Mouse (Mus musculus) right cerebral cortex, postnatal 10 days (tissue): Measurements from ENCODE around the gene Phrf1.

Experiments
- DNase-seq, 2 experiments: peaks; one replicate each; pipeline ENCODE4 v3.0.0; 2021; ENCODE audit warnings: low spot score in 2 of 2

Phrf1 gene

DNA sequence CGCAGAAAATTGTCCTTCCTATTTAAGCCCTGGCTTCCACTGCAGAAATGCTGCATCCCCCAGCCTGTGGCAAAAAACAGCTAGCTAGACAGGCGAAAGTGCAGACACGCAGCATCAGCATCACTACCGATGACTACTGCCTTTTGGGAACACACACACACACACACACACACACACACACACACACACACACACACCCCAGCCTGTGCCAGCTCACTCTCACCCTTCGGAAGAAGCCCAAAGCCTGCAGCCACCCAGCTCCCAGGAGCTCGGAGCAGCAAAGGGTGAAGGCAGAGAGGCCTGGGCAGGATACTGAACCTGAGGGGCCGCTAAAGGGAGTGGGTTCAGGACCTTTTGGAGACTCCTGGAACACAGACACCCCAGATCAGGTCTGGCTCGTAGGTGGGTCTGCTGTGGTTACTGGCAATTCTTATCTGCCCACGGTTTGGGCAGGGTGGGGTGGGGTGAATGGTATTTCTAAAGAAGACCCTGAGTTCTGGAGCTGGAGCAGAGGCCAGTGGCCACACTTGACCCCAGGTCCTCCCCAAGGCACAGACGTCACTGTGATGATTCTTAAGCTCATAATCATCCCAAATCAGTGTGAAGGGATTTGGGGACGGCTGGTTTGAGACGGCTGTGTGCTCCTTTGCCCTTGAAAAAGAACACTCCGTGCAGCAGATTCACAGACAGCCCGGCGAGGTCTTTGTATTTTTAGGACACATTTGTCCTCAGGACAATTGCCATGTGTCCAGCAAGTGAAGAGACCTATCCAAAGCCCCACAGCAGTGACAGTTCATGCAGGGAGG is 64.2 kb downstream of the Phrf1 start:
- DNase-seq = no peak

DNA sequence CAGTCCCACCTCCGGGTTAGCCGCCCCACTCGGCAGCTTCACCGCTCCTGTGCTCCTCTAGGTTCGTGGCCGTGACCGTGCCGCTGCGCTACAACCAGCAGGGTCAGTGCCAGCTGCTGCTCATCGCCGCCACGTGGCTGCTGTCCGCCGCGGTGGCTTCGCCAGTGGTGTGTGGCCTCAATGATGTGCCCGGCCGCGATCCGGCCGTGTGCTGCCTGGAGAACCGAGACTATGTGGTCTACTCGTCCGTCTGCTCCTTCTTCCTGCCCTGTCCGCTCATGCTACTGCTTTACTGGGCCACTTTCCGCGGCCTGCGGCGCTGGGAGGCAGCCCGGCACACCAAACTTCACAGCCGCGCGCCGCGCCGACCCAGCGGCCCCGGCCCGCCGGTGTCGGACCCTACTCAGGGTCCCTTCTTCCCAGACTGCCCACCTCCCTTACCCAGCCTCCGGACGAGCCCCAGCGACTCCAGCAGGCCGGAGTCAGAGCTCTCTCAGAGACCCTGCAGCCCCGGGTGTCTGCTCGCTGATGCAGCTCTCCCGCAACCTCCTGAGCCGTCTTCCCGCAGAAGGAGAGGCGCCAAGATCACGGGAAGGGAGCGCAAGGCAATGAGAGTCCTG is 65.4 kb downstream of the Phrf1 start:
- DNase-seq = no peak

DNA sequence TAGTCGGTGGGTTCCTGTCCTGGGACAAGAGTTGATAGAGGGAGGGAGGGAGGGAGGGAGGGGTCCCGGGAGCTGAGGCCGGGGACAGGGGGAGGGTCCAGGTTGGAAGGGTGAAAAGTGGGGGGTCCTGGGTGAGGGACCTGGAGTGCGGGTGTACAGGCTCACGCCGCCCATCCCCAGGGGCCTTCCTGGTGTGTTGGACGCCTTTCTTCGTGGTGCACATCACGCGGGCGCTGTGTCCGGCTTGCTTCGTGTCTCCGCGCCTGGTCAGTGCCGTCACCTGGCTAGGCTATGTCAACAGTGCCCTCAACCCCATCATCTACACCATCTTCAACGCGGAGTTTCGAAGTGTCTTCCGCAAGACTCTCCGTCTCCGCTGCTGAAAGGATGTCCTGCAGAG is 65.9 kb downstream of the Phrf1 start:
- DNase-seq = no peak

DNA sequence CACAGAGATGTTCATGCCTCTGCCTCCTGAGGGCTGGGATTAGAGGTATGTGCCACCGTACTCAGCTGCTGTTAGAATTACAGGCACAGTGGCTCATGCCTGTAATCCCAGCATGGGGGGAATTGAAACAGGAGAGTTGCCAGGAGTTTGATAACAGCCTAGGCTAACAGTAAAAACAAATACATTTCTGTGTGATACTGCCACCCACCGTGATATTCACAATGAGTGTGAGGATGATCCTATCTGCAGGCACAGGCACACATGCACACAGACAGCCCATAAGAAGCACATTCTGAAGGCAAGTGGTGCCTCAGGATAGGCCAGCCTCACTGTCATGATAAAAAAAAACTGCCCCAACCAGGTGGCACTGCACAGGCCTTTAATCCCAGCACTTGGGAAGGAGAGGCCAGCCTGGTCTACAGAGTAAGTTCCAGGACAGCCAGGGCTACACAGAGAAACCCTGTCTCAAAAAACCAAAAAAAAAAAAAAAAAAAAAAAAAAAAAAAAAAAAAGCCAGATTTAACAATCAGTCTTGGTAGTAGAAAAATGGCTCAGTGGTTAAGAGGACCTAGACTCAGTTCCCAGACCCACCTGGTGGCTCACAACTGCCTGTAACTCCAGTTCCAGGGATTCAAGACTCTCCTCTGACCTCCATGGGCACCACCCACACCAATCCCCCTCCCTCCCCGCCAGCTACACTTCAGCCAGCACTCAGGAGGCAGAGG is 69.5 kb downstream of the Phrf1 start:
- no peak for DNase-seq

DNA sequence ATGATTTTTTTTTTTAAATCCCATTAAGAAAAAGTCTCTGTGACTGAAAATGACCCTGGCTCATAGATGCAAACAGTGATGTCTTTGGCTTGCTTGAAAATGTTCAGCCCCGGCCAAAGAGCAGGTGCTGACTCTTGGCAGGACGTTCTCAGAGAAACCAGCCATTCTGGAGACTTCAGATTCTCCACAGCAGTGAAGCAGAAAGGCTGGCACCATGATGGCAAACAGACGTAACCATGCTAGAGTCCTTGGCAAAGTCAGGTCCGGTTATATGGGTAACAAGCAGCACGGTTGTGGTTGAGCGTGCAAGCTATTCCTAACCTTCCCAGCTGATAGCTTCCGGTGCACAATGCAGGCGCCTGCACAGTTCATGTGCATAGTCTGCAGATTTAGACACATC is 70.6 kb downstream of the Phrf1 start:
- DNase-seq = peak; percentile 36 to 53

DNA sequence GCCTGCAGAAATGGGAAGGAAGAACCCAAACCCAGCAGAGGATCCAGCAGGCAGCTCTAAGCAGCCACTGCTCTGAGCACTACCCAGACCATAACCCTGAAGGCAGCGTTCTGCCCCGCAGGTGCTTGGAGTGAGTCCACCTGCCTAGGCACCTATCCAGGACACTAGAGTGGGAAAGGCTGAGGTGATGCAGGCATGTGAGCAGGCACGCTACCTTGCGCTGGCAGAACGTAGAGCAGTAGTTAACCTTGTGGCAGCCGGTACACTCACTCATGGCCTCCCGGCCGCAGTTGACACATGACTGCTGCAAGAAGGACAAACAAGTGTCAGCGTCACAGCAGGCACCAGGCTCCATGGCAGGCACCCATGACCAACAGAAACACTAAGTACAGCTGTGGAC is 72.8 kb downstream of the Phrf1 start:
- no peak for DNase-seq

DNA sequence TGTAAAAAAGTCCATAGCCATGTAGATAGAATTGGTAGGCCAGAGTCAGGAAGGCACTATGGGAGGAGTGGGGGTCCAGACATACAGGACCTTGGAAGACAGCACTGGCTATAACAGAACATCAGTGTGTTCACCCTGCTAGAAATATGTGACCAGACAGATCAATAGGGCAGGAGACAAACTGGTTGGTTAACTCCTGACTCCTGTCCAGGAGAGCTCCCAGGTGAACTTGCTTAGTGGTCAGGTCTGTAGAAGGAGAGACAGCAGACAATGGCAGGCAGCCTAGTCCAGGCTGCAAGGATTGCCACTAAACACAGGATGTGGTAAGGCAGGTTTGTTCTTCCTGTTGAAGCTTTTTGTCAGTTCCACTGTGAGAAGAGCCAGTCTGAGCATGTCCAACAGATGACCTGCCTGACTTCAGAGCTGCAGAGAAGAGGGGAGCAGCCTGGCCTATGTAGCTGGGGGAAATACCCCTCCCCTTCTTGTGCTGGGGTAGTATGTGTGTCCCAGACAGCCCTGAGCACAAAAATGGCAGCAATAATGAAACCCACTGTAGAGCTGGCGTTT is 74.2 kb downstream of the Phrf1 start:
- DNase-seq = no peak

DNA sequence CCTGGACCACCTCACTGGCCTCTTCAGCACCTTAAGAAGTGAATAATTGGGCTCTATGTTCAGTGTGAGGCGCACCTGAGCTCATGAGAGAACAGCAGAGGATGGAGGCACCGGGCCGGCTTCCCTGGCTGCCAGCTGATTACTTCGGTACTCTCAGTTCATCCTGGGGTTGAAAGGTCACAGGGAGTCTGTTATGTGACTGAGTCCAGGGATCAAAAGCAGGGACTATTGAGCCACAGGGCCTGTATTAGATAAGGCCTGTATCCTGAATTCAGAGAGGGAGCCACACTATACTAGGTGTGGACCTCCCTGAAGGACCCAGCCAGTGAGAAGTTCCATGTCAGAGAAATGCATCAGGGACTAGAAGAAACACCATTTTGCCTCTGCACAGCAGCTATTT is 76.0 kb downstream of the Phrf1 start:
- no peak for DNase-seq
